Mouse (Mus musculus) kidney, adult 2 months (tissue): ENCODE measurements around the gene Casr. TPM values are rescaled to one million over a fixed set of nuclear protein-coding genes. Genes with fewer than 3 reads are reported as not detected.

ENCODE experiments used
- DNase-seq: peaks from one replicate; pipeline ENCODE4 v3.0.0; 2021
- H3K27ac ChIP-seq: fragments of 200-500 bp; 2 replicates; pipeline ENCODE4 v1.5.1; 2012; ENCODE audit warnings: low read depth, low read length, control low read depth, inconsistent platforms; ENCODE audit not compliant: insufficient read depth
- H3K27me3 ChIP-seq: fragments of 200-500 bp; replicated peaks from 2 replicates; pipeline ENCODE4 v1.6.1; 2012; ENCODE audit warnings: mild to moderate bottlenecking, moderate library complexity, low read length, inconsistent platforms; ENCODE audit not compliant: control insufficient read depth, insufficient read depth
- H3K36me3 ChIP-seq: fragments of 200-500 bp; 2 replicates; pipeline ENCODE4 v1.6.1; 2012; ENCODE audit warnings: mild to moderate bottlenecking, moderate library complexity, low read length, inconsistent platforms; ENCODE audit not compliant: control insufficient read depth, insufficient read depth
- H3K4me1 ChIP-seq: fragments of 200-500 bp; 2 replicates; pipeline ENCODE4 v1.6.1; 2011; ENCODE audit warnings: low read length; ENCODE audit not compliant: control insufficient read depth, insufficient read depth
- H3K4me3 ChIP-seq: fragments of 200-500 bp; 2 replicates; pipeline ENCODE4 v1.5.1; 2011; ENCODE audit warnings: mild to moderate bottlenecking, low read depth, low read length, control low read depth; ENCODE audit not compliant: insufficient read depth
- CTCF ChIP-seq: fragments of 200-500 bp; conservative IDR thresholded peaks from 2 replicates; pipeline ENCODE4 v1.5.1; 2011; ENCODE audit warnings: low read depth, mild to moderate bottlenecking, control low read depth, low read length, moderate library complexity, mixed read lengths; ENCODE audit not compliant: insufficient read depth, insufficient read length
- POLR2A ChIP-seq: fragments of 200-500 bp; IDR thresholded peaks from one replicate; pipeline ENCODE4 v1.6.1; 2011; ENCODE audit warnings: low read depth, low read length, control low read depth
- WGBS: fragments of 180-500 bp; shearing (Covaris S2); methylation state at CpG from one replicate; pipeline ENCODE4 v1.1.7; 2018; 5-methylcytosine and 5-hydroxymethylcytosine counted together
- polyA plus RNA-seq: library from polyadenylated mRNA; depleted of rRNA; stranded (reverse); fragments of >200 nt; gene quantifications from 2 replicates; pipeline ENCODE4 v1.2.3, GENCODE M21; 2012; rRNA removed

Gene Casr
- polyA plus RNA-seq, 1 experiment, result 17.6 TPM

GRCm38 (mm10) chr16:36467936-36468335, 94.0 kb downstream of the Casr start:
- Histone ChIP-seq H3K27ac (no peak overlapping the region), H3K4me1 (no peaks in the 10 kb centered on the region), H3K4me3 (no peak overlapping the region), H3K36me3 (no peaks in the 10 kb centered on the region), H3K27me3 (no peaks in the 10 kb centered on the region)
- DNase-seq, result no peak
- TF ChIP-seq POLR2A, result no peak
- TF ChIP-seq CTCF, result no peak
- WGBS, result 69% methylated on average over 2 of the region's 2 CpGs

GRCm38 (mm10) chr16:36465436-36465835, 96.5 kb downstream of the Casr start:
- 69% methylated on average over 3 of the region's 3 CpGs for WGBS
- no peak overlapping the region for H3K27ac ChIP-seq
- no peak for DNase-seq
- H3K36me3 ChIP-seq, result no peaks in the 10 kb centered on the region
- TF ChIP-seq POLR2A (no peak), CTCF (no peak)
- no peak overlapping the region for H3K4me3 ChIP-seq
- H3K27me3 ChIP-seq, result no peaks in the 10 kb centered on the region
- no peaks in the 10 kb centered on the region for H3K4me1 ChIP-seq

GRCm38 (mm10) chr16:36464076-36464475, 97.9 kb downstream of the Casr start:
- Histone ChIP-seq H3K27ac (no peak overlapping the region), H3K36me3 (no peaks in the 10 kb centered on the region), H3K4me1 (no peaks in the 10 kb centered on the region), H3K4me3 (no peak overlapping the region), H3K27me3 (no peaks in the 10 kb centered on the region)
- no peak for DNase-seq
- WGBS, result 71% methylated on average over 4 of the region's 4 CpGs
- no peak for TF ChIP-seq POLR2A
- TF ChIP-seq CTCF, result no peak

GRCm38 (mm10) chr16:36460426-36460825, 101.5 kb downstream of the Casr start:
- H3K4me1 ChIP-seq, result no peaks in the 10 kb centered on the region
- WGBS, result 39% methylated on average over 2 of the region's 2 CpGs
- H3K27ac ChIP-seq, result no peak overlapping the region
- H3K36me3 ChIP-seq, result no peaks in the 10 kb centered on the region
- no peaks in the 10 kb centered on the region for H3K27me3 ChIP-seq
- TF ChIP-seq POLR2A, result no peak
- no peak for DNase-seq
- no peak overlapping the region for H3K4me3 ChIP-seq

GRCm38 (mm10) chr16:36455342-36455802, 106.6 kb downstream of the Casr start, which contains the start of gene Stfa3:
TSS of gene Stfa3 (minus strand) at chr16:36455392.
- Histone ChIP-seq H3K36me3 (no peaks in the 10 kb centered on the region), H3K4me1 (no peaks in the 10 kb centered on the region), H3K4me3 (no peak within 1 kb of the TSS), H3K27me3 (no peaks in the 10 kb centered on the region), H3K27ac (no peak within 1 kb of the TSS)
- WGBS, result 79% methylated on average over 4 of the region's 4 CpGs
- TF ChIP-seq POLR2A (no peak), CTCF (no peak)
- DNase-seq, result no peak

Other genes with a start within 250 kb of the Casr start
- not detected in 2 replicates for gene BC117090, start 227.8 kb downstream of the Casr start, polyA plus RNA-seq
- not detected in 2 replicates for gene BC100530, start 194.4 kb downstream of the Casr start, polyA plus RNA-seq
- not detected in 2 replicates for gene Stfa2, start 153.7 kb downstream of the Casr start, polyA plus RNA-seq
- not detected in 2 replicates for gene Stfa3, start 106.7 kb downstream of the Casr start, polyA plus RNA-seq
- 1.2 and 2.3 TPM in 2 replicates for gene Cd86, start 103.9 kb upstream of the Casr start, polyA plus RNA-seq
- gene Ildr1, start 131.8 kb upstream of the Casr start, polyA plus RNA-seq, result 20.4 and 31.9 TPM in 2 replicates
- 92.1 and 97.9 TPM in 2 replicates for gene Slc15a2, start 222.8 kb upstream of the Casr start, polyA plus RNA-seq